Mouse (Mus musculus) Patski (cell line): ENCODE measurements around the gene Srgap1. TPM values are rescaled to one million over a fixed set of nuclear protein-coding genes. Genes with fewer than 3 reads are reported as not detected.

Experiments
- ATAC-seq: fragments of 100-300 bp; one replicate; pipeline ENCODE4 v1.8.0; 2021
- CTCF ChIA-PET: fragments of 350-600 bp; sonication (Branson Sonifier 250); formaldehyde crosslinking; loops from one replicate; lab custom pipeline; 2022; ENCODE audit warnings: inconsistent platforms; lab: Charles Lee
- POLR2A ChIA-PET: fragments of 350-600 bp; sonication (Branson Sonifier 250); formaldehyde crosslinking; loops from one replicate; lab custom pipeline; 2022; ENCODE audit warnings: antibody characterized with exemption, inconsistent platforms; lab: Charles Lee
- DNase-seq: peaks from one replicate; pipeline ENCODE4 v3.0.0-alpha.2; 2011; ENCODE audit warnings: low read depth, low spot score
- H3K27me3 ChIP-seq: fragments of 371-371 bp; one replicate; pipeline ENCODE4 v1.5.1; 2021
- CTCF ChIP-seq: fragments of 100-300 bp; IDR thresholded peaks from one replicate; pipeline ENCODE4 v1.5.1; 2021
- in situ Hi-C: fragments of 300-500 bp; cut with MboI; formaldehyde crosslinking; loops from 3 replicates; pipeline ENCODE4 v1.11.1; 2018; ENCODE audit warnings: low pct_unique_long_range_greater_than_20kb, mixed read lengths
- polyA plus RNA-seq: library from polyadenylated mRNA; unstranded; gene quantifications from one replicate; pipeline ENCODE4 v1.2.3, GENCODE M21; 2021

The Srgap1 gene
- polyA plus RNA-seq, 1 experiment from 2014 or later, result 17.4 TPM

DNA sequence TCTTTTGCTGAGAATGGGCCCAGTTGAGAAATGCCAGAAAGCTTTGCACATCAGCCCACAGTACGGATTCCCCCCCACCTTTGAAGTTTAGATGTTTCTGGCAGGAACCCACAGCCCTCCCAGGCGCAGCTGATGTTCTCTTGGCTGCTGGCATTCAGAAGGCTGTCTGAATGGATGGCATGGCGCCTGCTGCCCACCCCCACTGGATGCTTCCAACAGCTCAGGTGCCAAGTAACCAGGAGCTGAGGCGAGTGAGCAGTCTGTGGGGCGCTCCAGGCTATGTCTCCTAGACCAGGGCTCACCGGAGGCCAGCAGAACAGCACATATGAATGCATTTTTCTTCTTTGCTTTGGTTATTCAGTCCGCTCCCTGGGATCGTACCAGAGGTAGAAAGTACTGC lies 100.9 kb downstream of the Srgap1 start:
- CTCF ChIA-PET, result interaction anchor here (1.4 kb wide), 1 partner anchor 10 kb away, joined by 4 read pairs; no protein-coding TSS in a partner anchor
- POLR2A ChIA-PET, result no interaction called here
- no peaks in the 10 kb centered on the region for H3K27me3 ChIP-seq
- TF ChIP-seq CTCF, result no peak
- ATAC-seq (no peak), DNase-seq (no peak)
- in situ Hi-C loops, result no loop called here

DNA sequence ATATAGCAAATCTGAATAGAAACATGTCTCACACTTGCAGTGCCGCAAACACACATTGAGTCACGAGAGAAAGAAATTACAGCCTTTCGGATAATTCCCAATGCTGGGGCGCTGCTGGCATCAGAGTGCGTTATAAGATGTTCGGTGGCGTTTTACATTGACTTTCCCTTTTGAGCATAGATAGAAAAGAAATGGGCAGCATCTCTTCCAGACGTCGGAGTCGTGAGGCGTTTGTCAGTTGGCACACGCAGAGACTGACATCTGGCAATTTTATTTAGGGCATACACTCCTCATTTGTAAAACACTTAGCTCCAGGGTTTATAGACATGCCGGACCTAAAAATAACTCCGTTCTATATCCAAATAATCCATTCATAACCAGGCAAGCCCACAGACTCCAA lies 115.2 kb downstream of the Srgap1 start:
- DNase-seq, result no peak
- TF ChIP-seq CTCF, result no peak
- no peaks in the 10 kb centered on the region for H3K27me3 ChIP-seq
- POLR2A ChIA-PET, result no interaction called here
- in situ Hi-C loops, result no loop called here
- ATAC-seq, result no peak
- CTCF ChIA-PET, result no interaction called here

- TF ChIP-seq CTCF, result no peak
Observed at GRCm38 (mm10) chr10:121926094-121926493, 121.0 kb downstream of the Srgap1 start.

GRCm38 (mm10) chr10:121919016-121919415 lies 128.1 kb downstream of the Srgap1 start:
- no peaks in the 10 kb centered on the region for H3K27me3 ChIP-seq
- no peak for TF ChIP-seq CTCF
- ATAC-seq (no peak), DNase-seq (no peak)
- in situ Hi-C loops, result no loop called here
- ChIA-PET POLR2A (no interaction called here), CTCF (no interaction called here)

More at GRCm38 (mm10) chr10:121926094-121926493, 121.0 kb downstream of the Srgap1 start:
- ChIA-PET CTCF (no interaction called here), POLR2A (no interaction called here)
- in situ Hi-C loops, result no loop called here
- ATAC-seq, result no peak
- no peaks in the 10 kb centered on the region for H3K27me3 ChIP-seq
- DNase-seq, result no peak

GRCm38 (mm10) chr10:121918579-121918978 lies 128.5 kb downstream of the Srgap1 start:
- no peak for ATAC-seq
- ChIA-PET CTCF (no interaction called here), POLR2A (no interaction called here)
- DNase-seq, result no peak
- TF ChIP-seq CTCF, result no peak
- no peaks in the 10 kb centered on the region for H3K27me3 ChIP-seq
- in situ Hi-C loops, result no loop called here

GRCm38 (mm10) chr10:121915530-121915929 lies 131.6 kb downstream of the Srgap1 start:
- in situ Hi-C loops, result no loop called here
- no peak for TF ChIP-seq CTCF
- ChIA-PET CTCF (no interaction called here), POLR2A (no interaction called here)
- ATAC-seq (no peak), DNase-seq (no peak)
- no peaks in the 10 kb centered on the region for H3K27me3 ChIP-seq

DNA sequence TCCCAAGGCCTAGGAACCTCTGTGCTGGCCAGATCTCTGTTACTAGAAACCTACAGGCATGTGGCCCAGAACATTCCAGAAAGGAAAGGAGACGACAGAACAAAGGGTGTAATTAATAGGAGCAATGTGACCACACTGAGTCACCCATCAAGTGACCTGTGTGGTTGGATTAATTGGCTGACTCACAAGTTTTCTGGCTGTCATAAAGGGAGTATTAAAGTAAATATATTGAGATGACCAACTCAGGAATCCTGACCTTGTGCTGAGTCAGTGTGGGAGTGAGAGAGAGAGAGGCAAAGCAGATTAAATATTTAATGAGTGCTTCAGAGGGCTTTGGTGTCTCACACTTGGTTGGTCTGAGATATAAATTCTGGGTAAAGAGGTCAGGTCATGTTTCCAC lies 143.0 kb downstream of the Srgap1 start:
- in situ Hi-C loops, result no loop called here
- CTCF ChIA-PET, result interaction anchor here (1.5 kb wide), 1 partner anchor 9 kb away, joined by 4 read pairs; no protein-coding TSS in a partner anchor
- DNase-seq, result peak; percentile 99
- ATAC-seq, result peak; percentile 94
- POLR2A ChIA-PET, result no interaction called here
- H3K27me3 ChIP-seq, result no peaks in the 10 kb centered on the region
- TF ChIP-seq CTCF, result no peak

GRCm38 (mm10) chr10:121902651-121903050 lies 144.5 kb downstream of the Srgap1 start:
- ChIA-PET CTCF (no interaction called here), POLR2A (interaction anchor here (1.1 kb wide), 1 partner anchor 8 kb away, joined by 3 read pairs; no protein-coding TSS in a partner anchor)
- TF ChIP-seq CTCF, result no peak
- in situ Hi-C loops, result no loop called here
- DNase-seq (no peak), ATAC-seq (no peak)
- H3K27me3 ChIP-seq, result no peaks in the 10 kb centered on the region

- ChIA-PET POLR2A (no interaction called here), CTCF (interaction anchor here (1.3 kb wide), 1 partner anchor 9 kb away, joined by 4 read pairs; no protein-coding TSS in a partner anchor)
- no peaks in the 10 kb centered on the region for H3K27me3 ChIP-seq
- in situ Hi-C loops, result no loop called here
- no peak for TF ChIP-seq CTCF
- DNase-seq, result no peak
- no peak for ATAC-seq
Observed at GRCm38 (mm10) chr10:121900772-121901171, 146.3 kb downstream of the Srgap1 start.

DNA sequence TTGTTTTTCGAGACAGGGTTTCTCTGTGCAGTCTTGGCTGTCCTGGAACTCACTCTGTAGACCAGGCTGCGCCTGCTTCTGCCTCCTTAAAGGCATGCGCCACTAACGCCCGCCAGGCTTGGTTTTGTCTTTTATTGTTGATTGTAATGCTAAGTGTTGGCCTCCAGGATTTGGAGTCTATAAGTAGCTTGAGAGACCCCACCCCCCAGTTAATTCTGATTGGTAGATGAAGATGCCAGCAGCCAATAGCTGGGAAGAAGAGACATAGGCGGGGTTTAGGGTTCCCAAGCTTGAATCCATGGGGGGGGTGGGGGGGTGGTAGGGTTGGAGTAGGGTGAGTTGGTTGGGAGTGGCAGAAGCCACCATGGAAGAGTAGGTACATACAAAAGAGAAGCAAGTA lies 147.4 kb downstream of the Srgap1 start:
- no peaks in the 10 kb centered on the region for H3K27me3 ChIP-seq
- DNase-seq (no peak), ATAC-seq (no peak)
- CTCF ChIA-PET, result no interaction called here
- POLR2A ChIA-PET, result no interaction called here
- in situ Hi-C loops, result no loop called here
- TF ChIP-seq CTCF, result no peak

GRCm38 (mm10) chr10:121897835-121898370 lies 149.2 kb downstream of the Srgap1 start:
- no peak for DNase-seq
- H3K27me3 ChIP-seq, result no peaks in the 10 kb centered on the region
- ChIA-PET POLR2A (no interaction called here), CTCF (interaction anchor here (0.9 to 1.6 kb wide), 5 partner anchors 10 to 93 kb away, joined by 3 to 6 read pairs (median 3); no protein-coding TSS in a partner anchor)
- in situ Hi-C loops, result no loop called here
- TF ChIP-seq CTCF, result no peak
- no peak for ATAC-seq
